Mouse (Mus musculus) left cerebral cortex, adult 8-10 months (tissue): ENCODE measurements around the gene Serpinf2. TPM values are rescaled to one million over a fixed set of nuclear protein-coding genes. Genes with fewer than 3 reads are reported as not detected.
A peak's percentile ranks its signal among the peaks of the same experiment; 100 is the strongest.

Experiments used
- DNase-seq, 2 experiments: peaks; one replicate each; pipeline ENCODE4 v3.0.0; 2022; ENCODE audit warnings: low spot score in 2 of 2
- total RNA-seq, 4 experiments: library from RNA; stranded (reverse); gene quantifications; 2 replicates each; pipeline ENCODE4 v1.2.4; 2022

The Serpinf2 gene
- total RNA-seq, 4 experiments from 2014 or later: 0.27 to 0.84 (median 0.43) TPM; not detected in 1

DNA sequence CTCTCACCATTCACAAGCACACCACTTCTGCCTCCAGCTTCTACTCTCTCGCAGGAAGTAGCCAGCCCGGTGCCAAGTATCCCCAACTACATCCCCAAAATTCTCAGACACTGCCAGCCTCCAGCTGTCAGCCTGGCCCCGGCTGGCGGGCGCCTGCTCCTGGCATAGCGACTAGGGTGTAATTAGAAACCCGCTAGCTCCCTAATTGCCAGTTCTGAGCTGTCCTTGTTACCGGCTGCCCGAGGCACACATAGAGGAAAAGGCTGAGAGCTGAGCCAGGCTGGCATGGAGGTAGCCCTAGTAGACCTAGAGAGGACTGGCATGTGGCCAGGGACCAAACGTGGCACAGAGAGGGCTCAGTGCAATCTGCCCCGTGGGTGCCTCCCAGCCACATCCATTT lies 8.1 kb downstream of the Serpinf2 start:
- peak in 1 of 2 experiments; percentile 86 for DNase-seq

DNA sequence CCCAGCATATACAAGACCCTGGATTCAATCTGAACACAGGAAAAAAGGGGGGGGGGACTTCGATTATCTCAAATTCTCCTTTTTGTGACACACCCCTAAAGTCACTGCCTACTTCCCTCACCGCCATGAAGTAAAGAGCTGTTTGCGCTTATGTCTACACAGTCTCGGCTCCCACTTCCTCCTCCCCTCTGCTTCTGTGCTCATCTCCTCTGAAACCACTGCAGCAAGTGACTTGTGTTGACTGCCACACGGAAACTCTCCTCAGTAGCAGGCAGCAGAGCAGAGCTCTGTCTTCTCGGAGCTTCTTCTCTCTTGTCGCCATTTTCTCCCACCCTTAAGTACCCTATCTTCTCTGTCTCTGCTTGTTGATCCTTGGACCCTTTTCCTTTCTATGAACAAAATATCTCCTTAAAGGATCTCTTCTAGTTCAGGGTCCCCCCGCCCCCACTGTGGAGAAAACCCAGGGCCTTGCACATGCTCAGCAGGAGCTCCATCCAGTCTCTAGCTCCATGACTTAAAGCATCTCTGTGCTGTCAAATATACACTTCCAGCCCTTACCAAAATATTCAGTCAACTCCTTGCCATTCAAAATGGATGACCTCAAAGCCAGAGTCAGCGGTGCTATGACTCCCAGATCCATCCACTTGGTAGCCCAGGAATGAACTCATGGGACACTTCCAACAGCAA lies 10.2 kb downstream of the Serpinf2 start:
- no peak for DNase-seq

DNA sequence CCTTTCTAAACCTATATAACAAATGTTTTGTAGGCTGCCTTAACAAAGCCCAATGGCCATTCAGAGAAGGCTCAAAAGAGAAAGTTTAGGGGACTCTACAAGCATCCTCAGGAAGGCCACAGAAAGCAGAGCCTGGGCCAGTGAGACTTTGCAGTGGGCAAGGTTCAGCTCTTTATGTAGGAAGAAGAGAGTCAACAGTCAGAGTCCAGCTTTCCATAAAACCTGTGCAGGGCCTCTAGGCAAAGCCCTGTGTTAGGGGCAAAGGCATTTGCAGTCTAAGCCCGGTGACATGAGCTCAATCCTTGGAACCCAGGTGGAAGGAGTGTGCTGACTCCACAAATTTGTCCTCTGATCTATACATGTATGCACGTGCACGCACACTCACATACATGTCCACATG lies 14.9 kb downstream of the Serpinf2 start:
- no peak for DNase-seq

DNA sequence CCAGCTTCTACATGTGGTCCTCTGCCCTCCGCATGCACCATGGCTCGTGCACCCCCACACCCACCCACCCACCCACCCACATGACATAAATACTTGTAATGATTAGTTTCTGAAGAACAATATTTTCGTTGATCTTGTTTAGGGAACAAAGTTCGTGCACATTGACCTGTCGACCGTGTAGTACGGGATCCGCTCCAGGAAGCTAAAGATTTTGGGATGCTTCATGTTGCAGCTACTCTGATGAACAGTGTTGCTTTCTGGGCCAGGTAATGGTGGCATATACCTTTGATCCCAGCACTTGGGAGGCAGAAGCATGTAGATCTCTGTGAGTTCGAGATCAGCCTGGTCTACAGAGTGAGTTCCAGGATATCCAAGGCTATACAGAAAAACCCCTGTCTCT lies 15.4 kb downstream of the Serpinf2 start:
- DNase-seq: no peak

- DNase-seq: no peak
These were observed 16.3 kb downstream of the Serpinf2 start for GRCm38 (mm10) chr11:75423091-75423490.

GRCm38 (mm10) chr11:75422013-75422792 lies 17.2 kb downstream of the Serpinf2 start, which contains the start of gene Serpinf1:
TSS of gene Serpinf1 (minus strand) at chr11:75422701.
- DNase-seq: no peak

- no peak for DNase-seq
These were observed 17.9 kb downstream of the Serpinf2 start for GRCm38 (mm10) chr11:75421375-75422012.

- no peak for DNase-seq
These were observed 18.5 kb downstream of the Serpinf2 start for GRCm38 (mm10) chr11:75420810-75421374.

- DNase-seq: no peak
These were observed 19.4 kb downstream of the Serpinf2 start for GRCm38 (mm10) chr11:75420037-75420436.

DNA sequence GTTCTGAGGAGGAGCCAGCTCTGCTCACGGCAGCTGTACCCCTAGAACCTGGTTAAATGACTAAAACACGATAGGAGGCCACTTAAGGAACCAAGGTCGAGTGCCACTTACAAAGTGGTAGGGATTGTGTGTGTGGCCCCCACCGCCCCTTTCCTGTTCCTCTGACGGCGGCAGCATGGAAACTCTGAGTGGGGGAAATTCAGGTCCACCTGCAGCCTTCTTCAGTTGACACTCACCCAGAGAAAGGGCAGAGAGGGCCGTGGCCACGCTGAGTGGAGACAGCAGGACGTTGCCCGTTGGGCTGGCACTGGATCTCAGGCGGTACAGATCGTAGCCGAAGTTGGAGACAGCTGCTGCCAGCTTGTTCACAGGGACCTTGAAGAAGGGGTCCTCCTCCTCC lies 23.4 kb downstream of the Serpinf2 start:
- no peak for DNase-seq

DNA sequence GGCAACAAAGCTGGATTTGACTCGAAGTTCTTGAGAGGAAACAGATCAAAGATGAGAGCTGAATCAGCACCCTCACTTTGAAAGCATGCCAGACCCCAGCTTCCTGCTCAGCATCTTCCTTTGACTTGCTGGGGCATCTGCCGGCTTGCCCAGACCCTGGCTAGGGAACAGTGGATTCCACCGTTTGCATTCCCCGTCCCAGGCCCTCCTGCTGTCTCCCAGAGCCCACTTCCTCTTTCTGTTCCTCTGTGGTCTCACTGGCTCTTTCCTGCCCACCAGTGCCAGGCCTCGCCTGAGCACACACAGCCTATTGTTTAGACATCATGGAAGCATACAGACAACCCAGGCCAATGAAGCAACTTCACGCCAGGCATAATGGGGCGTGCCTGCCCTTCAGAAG lies 24.3 kb downstream of the Serpinf2 start:
- DNase-seq: no peak

GRCm38 (mm10) chr11:75410591-75410990 lies 28.8 kb downstream of the Serpinf2 start:
- DNase-seq: no peak

- no peak for DNase-seq
These were observed 29.5 kb downstream of the Serpinf2 start for GRCm38 (mm10) chr11:75409679-75410575.

- no peak for DNase-seq
These were observed 32.5 kb downstream of the Serpinf2 start for GRCm38 (mm10) chr11:75406865-75407264.

DNA sequence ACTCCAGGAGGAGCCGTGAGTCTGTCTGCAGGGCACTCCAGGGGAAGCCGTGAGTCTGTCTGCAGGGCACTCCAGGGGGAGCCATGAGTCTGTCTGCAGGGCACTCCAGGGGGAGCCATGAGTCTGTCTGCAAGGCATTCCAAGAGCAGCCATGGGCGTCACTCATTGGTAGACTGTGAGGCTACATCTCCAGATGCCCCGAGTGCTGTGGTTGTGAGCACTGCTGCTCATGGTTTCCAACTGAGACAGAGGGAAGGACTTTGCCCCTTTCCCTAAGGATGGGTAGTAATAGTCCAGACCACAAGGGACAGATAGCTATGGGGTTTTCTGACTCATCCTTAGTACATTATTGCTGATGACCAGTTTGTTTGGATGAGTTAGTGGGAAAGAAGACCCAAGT lies 33.3 kb downstream of the Serpinf2 start:
- no peak for DNase-seq

GRCm38 (mm10) chr11:75404801-75405200 lies 34.6 kb downstream of the Serpinf2 start:
- DNase-seq: no peak

GRCm38 (mm10) chr11:75403301-75404052 lies 35.9 kb downstream of the Serpinf2 start:
- no peak for DNase-seq

DNA sequence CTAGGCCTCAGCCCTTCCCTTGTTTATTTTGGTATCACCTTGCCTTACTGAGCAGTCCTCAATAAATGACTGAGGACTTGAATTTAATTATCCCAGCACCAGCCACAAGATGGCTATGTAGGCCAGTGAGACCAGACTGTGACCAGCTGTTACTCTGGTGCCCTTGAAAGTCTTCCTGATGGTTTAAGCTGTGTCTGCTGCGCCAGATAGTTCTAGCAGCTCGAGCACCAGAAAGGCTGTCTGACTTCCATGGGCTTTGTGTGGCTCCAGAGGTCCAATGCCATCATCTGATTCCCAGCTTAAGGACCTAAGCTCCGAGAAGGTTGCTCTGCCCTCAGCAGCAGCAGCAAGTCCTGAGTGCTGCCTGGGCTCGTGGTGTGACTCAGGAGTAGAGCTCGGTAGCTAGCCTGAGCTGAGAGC lies 37.1 kb downstream of the Serpinf2 start:
- DNase-seq: peak in 1 of 2 experiments; percentile 39

GRCm38 (mm10) chr11:75400099-75400498 lies 39.3 kb downstream of the Serpinf2 start:
- DNase-seq: peak in 1 of 2 experiments; percentile 38

DNA sequence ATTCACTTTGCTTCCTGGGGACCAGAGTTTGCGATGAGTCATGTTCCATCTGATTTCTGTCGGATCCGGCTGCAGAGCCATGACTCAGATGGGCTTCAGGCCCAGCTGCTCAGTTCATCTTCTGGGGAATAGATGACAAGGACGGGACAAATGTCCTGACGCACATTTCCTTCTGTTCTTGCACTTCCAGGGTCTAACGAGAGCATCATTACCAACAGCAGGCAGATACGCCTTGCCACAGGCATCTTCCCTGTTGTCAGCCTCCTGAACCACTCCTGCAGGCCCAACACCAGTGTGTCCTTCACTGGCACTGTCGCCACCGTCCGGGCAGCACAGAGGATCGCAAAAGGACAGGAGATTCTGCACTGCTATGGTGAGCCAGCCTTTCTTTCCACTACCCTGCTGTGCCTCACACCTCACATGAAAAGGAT lies 40.0 kb downstream of the Serpinf2 start:
- DNase-seq: peak; percentile 26 to 67
